Mouse (Mus musculus) heart, adult 8-10 months (tissue): ENCODE measurements around the gene Zbtb12. TPM values are rescaled to one million over a fixed set of nuclear protein-coding genes. Genes with fewer than 3 reads are reported as not detected.
"Not testable (repeated sequence)": the region's sequence is repeated elsewhere in the genome, so short reads cannot be mapped to it uniquely, and the experiment has no call there.

Experiments
- DNase-seq: peaks from one replicate; pipeline ENCODE4 v3.0.0; 2022; ENCODE audit warnings: low spot score
- total RNA-seq, 4 experiments: library from RNA; stranded (reverse); gene quantifications; 2 replicates each; pipeline ENCODE4 v1.2.4; 2022

The Zbtb12 gene
- total RNA-seq, 4 experiments from 2014 or later: 8.5 to 9.9 (median 9.1) TPM

DNA sequence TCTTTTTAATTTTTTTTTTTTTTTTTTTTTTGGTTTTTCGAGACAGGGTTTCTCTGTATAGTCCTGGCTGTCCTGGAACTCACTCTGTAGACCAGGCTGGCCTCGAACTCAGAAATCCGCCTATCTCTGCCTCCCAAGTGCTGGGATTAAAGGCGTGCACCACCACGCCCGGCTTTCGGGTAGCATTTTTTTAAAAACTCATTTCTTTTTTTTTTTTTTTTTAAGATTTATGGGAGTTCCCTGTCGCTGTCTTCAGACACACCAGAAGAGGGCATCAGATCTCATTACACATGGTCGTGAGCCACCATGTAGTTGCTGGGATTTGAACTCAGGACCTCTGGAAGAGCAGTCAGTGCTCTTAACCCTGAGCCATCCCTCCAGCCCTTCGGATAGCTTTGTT is 22.7 kb downstream of the Zbtb12 start:
- DNase-seq: not testable (repeated sequence)

DNA sequence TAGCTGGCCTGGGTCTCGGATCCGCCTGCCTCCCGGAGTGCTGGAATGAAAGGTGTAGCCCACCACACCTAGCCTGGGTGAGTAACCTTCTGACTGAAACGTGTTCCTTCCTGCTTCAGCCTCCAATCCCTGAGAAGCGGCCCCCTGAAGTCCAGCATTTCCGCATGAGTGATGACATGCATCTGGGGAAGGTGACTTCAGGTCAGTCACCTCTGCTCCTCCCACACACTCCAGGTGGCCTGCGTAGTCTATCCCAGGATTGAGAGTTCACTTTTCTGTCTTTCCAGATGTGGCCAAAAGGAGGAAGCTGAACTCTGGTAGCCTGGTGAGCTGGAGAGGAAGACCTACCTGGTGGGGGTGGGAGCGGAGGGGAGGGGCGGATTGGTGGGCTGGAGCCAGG is 23.6 kb downstream of the Zbtb12 start:
- no peak for DNase-seq

- no peak for DNase-seq
These were observed 31.7 kb downstream of the Zbtb12 start for GRCm38 (mm10) chr17:34910982-34911381.

GRCm38 (mm10) chr17:34911945-34912351 is 32.7 kb downstream of the Zbtb12 start:
- DNase-seq: peak; percentile 64

GRCm38 (mm10) chr17:34913930-34914665 is 34.8 kb downstream of the Zbtb12 start, which contains the start of gene Slc44a4:
Slc44a4 (plus strand) TSS chr17:34914466.
- no peak for DNase-seq

DNA sequence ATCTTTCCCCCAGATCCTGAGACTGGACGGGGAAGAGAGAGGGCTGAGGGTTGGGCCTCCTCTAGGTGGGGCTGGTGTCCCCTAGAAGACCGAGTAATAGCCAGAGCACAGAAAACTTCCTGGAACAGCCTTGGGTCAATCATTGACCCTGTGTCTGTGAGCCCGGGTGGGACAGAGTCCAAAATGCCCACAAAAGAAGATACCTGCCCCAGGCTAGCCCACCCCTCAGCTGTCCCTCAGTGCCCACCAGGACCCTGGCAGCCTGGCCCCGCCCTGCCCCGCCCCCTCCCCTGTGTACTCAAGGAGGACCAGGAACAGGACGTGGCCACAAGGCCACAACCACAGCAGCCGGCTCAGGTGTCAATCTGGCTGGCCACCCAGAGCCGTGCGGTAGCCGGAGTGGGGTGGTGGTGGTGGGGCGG is 36.1 kb downstream of the Zbtb12 start:
- no peak for DNase-seq

GRCm38 (mm10) chr17:34916316-34916715 is 37.0 kb downstream of the Zbtb12 start:
- DNase-seq: no peak

GRCm38 (mm10) chr17:34917188-34917587 is 37.9 kb downstream of the Zbtb12 start:
- no peak for DNase-seq

- DNase-seq: no peak
These were observed 43.7 kb downstream of the Zbtb12 start for GRCm38 (mm10) chr17:34922939-34923338.

- DNase-seq: no peak
These were observed 45.0 kb downstream of the Zbtb12 start for GRCm38 (mm10) chr17:34924258-34924657.

DNA sequence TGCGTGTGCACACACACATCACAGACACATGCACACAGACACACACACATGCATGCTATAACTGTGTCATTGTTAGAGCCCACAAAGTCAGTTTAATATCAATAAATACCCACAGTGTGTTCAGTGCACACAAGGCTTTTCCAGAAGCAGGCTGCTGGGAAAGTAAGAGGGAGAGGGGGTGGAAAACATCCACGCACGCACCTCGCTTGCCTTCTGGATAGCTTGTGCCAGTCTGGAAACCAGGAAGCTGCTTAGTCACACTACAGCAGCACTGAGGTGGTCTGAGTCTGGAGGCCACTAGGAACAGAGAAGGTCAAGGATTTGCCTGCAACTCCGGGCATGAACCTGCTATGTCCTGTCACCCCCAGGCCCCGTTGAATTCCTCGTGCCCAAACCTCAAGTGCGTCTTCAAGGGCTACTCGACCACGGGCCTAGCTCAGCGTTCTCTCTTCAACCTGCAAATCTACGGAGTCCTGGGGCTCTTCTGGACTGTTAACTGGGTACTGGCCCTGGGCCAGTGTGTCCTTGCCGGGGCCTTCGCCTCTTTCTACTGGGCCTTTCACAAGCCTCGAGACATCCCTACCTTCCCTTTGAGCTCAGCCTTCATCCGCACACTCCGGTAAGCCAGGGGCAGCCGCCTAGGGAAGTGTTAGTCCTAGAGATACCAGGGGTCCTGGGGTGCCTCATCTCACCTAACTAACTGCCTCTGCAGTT is 48.2 kb downstream of the Zbtb12 start:
- no peak for DNase-seq

DNA sequence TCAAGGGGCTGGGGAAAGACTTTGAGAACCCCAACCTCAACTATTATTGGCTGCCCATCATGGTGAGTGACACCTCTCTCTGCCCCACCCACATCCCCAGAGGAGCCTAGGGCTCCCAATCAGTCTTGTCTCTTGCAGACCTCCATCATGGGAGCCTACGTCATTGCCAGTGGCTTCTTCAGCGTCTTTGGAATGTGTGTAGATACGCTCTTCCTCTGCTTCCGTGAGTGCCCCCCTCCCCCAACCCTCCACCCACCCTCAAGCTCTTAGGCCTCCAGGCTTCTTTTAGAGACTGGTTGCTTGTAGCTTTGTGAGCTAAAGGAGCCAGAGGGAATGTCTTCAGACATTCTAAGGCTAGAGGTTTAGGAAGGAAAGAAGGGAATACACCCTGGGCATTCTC is 49.6 kb downstream of the Zbtb12 start:
- DNase-seq: no peak

GRCm38 (mm10) chr17:34931061-34931734 is 51.9 kb downstream of the Zbtb12 start, which contains the start of gene Neu1:
Neu1 (plus strand) TSS chr17:34931253.
- DNase-seq: peak; percentile 99

DNA sequence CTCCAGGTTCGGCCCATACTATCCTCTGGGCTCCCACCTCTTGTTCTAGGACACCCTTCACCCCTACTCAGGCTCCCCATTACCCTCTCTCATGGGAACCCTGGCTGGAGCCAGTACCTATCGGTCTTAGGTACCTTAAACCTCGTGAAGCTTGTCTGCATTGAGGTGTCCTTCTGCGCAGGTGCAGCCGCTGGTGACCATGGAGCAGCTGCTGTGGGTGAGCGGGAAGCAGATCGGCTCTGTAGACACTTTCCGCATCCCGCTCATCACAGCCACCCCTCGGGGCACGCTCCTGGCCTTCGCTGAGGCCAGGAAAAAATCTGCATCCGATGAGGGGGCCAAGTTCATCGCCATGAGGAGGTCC is 52.4 kb downstream of the Zbtb12 start:
- no peak for DNase-seq

GRCm38 (mm10) chr17:34932287-34932686 is 53.0 kb downstream of the Zbtb12 start:
- DNase-seq: no peak

GRCm38 (mm10) chr17:34934031-34934430 is 54.7 kb downstream of the Zbtb12 start:
- no peak for DNase-seq

DNA sequence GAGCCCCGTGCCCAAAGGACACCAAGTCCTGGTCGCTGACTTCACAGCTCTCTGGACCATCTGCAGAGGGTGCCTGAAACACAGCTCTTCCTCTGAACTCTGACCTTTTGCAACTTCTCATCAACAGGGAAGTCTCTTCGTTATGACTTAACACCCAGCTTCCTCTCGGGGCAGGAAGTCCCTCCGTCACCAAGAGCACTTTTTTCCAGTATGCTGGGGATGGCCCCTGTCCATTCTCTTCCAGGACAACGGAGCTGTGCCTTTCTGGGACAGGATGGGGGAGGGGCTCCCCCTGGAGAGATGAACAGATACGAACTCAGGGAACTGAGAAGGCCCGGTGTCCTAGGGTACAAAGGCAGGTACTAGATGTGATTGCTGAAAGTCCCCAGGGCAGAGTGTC is 55.5 kb downstream of the Zbtb12 start:
- peak; percentile 31 for DNase-seq

DNA sequence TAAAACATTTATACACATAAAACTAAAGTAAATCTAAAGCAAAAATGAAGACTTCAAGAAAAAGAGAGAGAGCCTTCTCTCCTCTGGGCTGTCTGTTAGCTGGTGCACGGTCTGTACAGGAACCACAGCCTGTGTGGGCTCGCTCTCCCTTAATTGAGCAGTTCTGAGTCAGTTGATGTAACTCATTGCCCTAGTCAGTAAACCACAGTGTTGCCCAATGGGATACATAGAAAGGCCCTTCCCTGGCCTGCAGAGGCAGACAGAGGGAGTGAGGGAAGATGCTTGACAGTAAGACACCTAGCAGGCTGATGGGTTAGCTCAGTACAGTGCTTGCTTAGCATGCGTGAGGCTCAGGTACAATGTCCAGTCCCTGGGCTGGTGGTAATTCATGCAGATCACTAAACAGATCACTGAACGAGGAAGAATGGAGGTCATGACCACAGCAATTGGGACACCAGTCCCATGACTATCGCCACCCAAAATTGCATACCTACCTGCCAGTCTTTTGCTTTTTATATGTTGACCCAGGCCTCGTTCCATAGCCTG is 58.8 kb downstream of the Zbtb12 start:
- no peak for DNase-seq

DNA sequence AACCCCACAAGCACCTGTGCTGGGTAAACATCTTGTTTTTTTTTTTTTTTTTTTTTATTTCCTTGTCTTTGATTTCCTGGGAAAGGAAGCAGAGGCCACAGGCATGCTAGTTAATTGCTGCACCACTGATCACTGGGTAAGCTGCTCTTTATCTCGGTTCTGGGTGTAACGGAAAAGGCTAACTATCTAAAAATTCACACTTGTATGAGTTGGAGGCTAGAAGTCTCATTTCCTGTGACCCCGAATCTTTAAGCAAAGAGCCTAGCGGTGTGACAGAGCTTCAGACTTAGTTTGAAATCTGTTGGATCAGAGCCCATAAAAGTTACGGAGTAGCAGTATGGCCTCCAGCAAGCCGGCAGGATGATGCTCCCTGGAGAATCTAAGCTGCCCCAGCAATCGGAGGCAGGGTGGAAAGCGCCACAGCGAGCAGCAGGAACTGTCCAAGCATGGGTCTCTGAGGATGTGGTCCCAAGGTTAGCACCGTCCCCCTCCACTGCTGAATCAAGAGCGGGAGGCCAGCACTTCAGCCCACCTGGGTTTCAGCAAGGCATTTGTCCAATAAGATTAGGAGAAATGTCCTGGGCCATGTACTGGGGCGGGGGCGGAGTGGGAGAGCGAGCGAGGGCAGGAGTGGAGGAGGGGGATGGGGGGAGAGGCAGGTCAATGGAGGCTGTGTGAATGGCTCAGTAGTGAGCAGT is 62.2 kb downstream of the Zbtb12 start:
- DNase-seq: peak; percentile 45

- no peak for DNase-seq
These were observed 64.0 kb downstream of the Zbtb12 start for GRCm38 (mm10) chr17:34943128-34943815.

- no peak for DNase-seq
These were observed 65.1 kb downstream of the Zbtb12 start for GRCm38 (mm10) chr17:34944362-34944761.
